Mouse (Mus musculus): Measurements from ENCODE around the gene Npff.

GRCm38 (mm10) chr15:102572081-102572480 is 47.3 kb upstream of the Npff start:
- TF ChIP-seq CTCF (conservative IDR thresholded peaks at IDR 0.05; ENCODE audit: insufficient read depth, insufficient read length, low read depth, low read length) (no peak), POLR2A (IDR thresholded peaks at IDR 0.05; ENCODE audit: low read depth, low read length) (no peak)

All from kidney, adult 2 months (tissue).